Mouse (Mus musculus): ENCODE measurements around the gene Fut2. TPM values are rescaled to one million over a fixed set of nuclear protein-coding genes. Genes with fewer than 3 reads are reported as not detected.

Gene Fut2
- total RNA-seq (2014; fragmentation: Nextera tagmentation) (0.24 TPM in 1 of 2 replicates, not detected in the other), total RNA-seq (2017) (not detected in 2 replicates)

- ATAC-seq (replicated peaks; ENCODE audit: poor library complexity, severe bottlenecking), result no peak
Observed at GRCm38 (mm10) chr7:45666161-45666560, at the start of gene Fut2. Gene Fut2, minus strand, starts transcription at chr7:45666394.

- peak; percentile 67 for ATAC-seq (replicated peaks; ENCODE audit: poor library complexity, severe bottlenecking)
Observed at GRCm38 (mm10) chr7:45715090-45715708, 49.0 kb upstream of the Fut2 start, which contains the start of gene Rpl18. Gene Rpl18, plus strand, starts transcription at chr7:45715457.

GRCm38 (mm10) chr7:45714630-45715089 lies 48.5 kb upstream of the Fut2 start:
- peak; percentile 0; the same call in 1 of the 2 replicates for ATAC-seq (replicated peaks; ENCODE audit: poor library complexity, severe bottlenecking)

- no peak for ATAC-seq (replicated peaks; ENCODE audit: poor library complexity, severe bottlenecking)
Observed at GRCm38 (mm10) chr7:45713881-45714520, 47.8 kb upstream of the Fut2 start.

- ATAC-seq (replicated peaks; ENCODE audit: poor library complexity, severe bottlenecking), result no peak
Observed at GRCm38 (mm10) chr7:45713396-45713795, 47.2 kb upstream of the Fut2 start.

GRCm38 (mm10) chr7:45712022-45712757 lies 46.0 kb upstream of the Fut2 start:
- no peak for ATAC-seq (replicated peaks; ENCODE audit: poor library complexity, severe bottlenecking)

GRCm38 (mm10) chr7:45711316-45712021 lies 45.3 kb upstream of the Fut2 start:
- ATAC-seq (replicated peaks; ENCODE audit: poor library complexity, severe bottlenecking), result no peak

- no peak for ATAC-seq (replicated peaks; ENCODE audit: poor library complexity, severe bottlenecking)
Observed at GRCm38 (mm10) chr7:45710477-45711191, 44.4 kb upstream of the Fut2 start.

- no peak for ATAC-seq (replicated peaks; ENCODE audit: poor library complexity, severe bottlenecking)
Observed at GRCm38 (mm10) chr7:45709677-45710355, 43.6 kb upstream of the Fut2 start.

- ATAC-seq (replicated peaks; ENCODE audit: poor library complexity, severe bottlenecking), result no peak
Observed at GRCm38 (mm10) chr7:45709036-45709435, 42.8 kb upstream of the Fut2 start.

- ATAC-seq (replicated peaks; ENCODE audit: poor library complexity, severe bottlenecking), result no peak
Observed at GRCm38 (mm10) chr7:45708221-45708761, 42.1 kb upstream of the Fut2 start.

- peak; percentile 48 for ATAC-seq (replicated peaks; ENCODE audit: poor library complexity, severe bottlenecking)
Observed at GRCm38 (mm10) chr7:45707375-45707967, 41.3 kb upstream of the Fut2 start.

- ATAC-seq (replicated peaks; ENCODE audit: poor library complexity, severe bottlenecking), result peak; percentile 25
Observed at GRCm38 (mm10) chr7:45706721-45707241, 40.6 kb upstream of the Fut2 start.

- ATAC-seq (replicated peaks; ENCODE audit: poor library complexity, severe bottlenecking), result no peak
Observed at GRCm38 (mm10) chr7:45705873-45706281, 39.7 kb upstream of the Fut2 start.

- ATAC-seq (replicated peaks; ENCODE audit: poor library complexity, severe bottlenecking), result no peak
Observed at GRCm38 (mm10) chr7:45705443-45705864, 39.3 kb upstream of the Fut2 start.

GRCm38 (mm10) chr7:45704730-45705442 lies 38.7 kb upstream of the Fut2 start, which contains the start of gene Dbp:
Gene Dbp, plus strand, starts transcription at chr7:45705088.
- ATAC-seq (replicated peaks; ENCODE audit: poor library complexity, severe bottlenecking), result peak; percentile 64

GRCm38 (mm10) chr7:45704046-45704559 lies 37.9 kb upstream of the Fut2 start:
- peak; percentile 9; the same call in 1 of the 2 replicates for ATAC-seq (replicated peaks; ENCODE audit: poor library complexity, severe bottlenecking)

Measured in granulocyte monocyte progenitor cell, adult 5-6 weeks (primary cell).